Mouse (Mus musculus) CH12.LX (cell line): ENCODE results near the gene Cep57l1.

Source experiments
- CHD1 ChIP-seq: IDR thresholded peaks from 2 replicates; pipeline ENCODE4 v1.6.1; 2012; ENCODE audit warnings: low read depth, low read length, improper control_type of control experiment, inconsistent platforms
- CTCF ChIP-seq, 2 experiments: IDR thresholded peaks in 1 of 2; conservative IDR thresholded peaks in 1 of 2; 2 replicates each; pipeline ENCODE4 v1.5.1; 2011 to 2012; ENCODE audit warnings: low read depth in 2 of 2, low read length in 2 of 2, improper control_type of control experiment in 1 of 2, inconsistent platforms in 1 of 2, mild to moderate bottlenecking in 1 of 2, moderate library complexity in 1 of 2
- KAT2A ChIP-seq: IDR thresholded peaks from 2 replicates; pipeline ENCODE4 v1.6.1; 2012; ENCODE audit warnings: low read length, improper control_type of control experiment, inconsistent platforms; ENCODE audit not compliant: insufficient replicate concordance
- MAFK ChIP-seq: IDR thresholded peaks from 2 replicates; pipeline ENCODE4 v1.6.1; 2011; ENCODE audit warnings: low read length, improper control_type of control experiment; ENCODE audit not compliant: insufficient replicate concordance
- MAX ChIP-seq: IDR thresholded peaks from 2 replicates; pipeline ENCODE4 v1.6.1; 2011; ENCODE audit warnings: low read length, improper control_type of control experiment
- MYC ChIP-seq: IDR thresholded peaks from 2 replicates; pipeline ENCODE4 v1.6.1; 2011; ENCODE audit warnings: low read depth, mild to moderate bottlenecking, improper control_type of control experiment, low read length
- POLR2A ChIP-seq: IDR thresholded peaks from 2 replicates; pipeline ENCODE4 v1.6.1; 2011; ENCODE audit warnings: low read depth, mild to moderate bottlenecking, improper control_type of control experiment, low read length
- POLR2AphosphoS2 ChIP-seq: IDR thresholded peaks from 2 replicates; pipeline ENCODE4 v1.6.1; 2011; ENCODE audit warnings: low read depth, low read length, improper control_type of control experiment
- RAD21 ChIP-seq: IDR thresholded peaks from 2 replicates; pipeline ENCODE4 v1.6.1; 2011; ENCODE audit warnings: low read depth, mild to moderate bottlenecking, low read length, improper control_type of control experiment, moderate library complexity
- TBP ChIP-seq: conservative IDR thresholded peaks from 2 replicates; pipeline ENCODE4 v1.6.1; 2011; ENCODE audit warnings: low read depth, low read length, improper control_type of control experiment
- TCF12 ChIP-seq: IDR thresholded peaks from 2 replicates; pipeline ENCODE4 v1.6.1; 2014; ENCODE audit warnings: low read depth, mild to moderate bottlenecking, inconsistent platforms, low read length, improper control_type of control experiment

DNA sequence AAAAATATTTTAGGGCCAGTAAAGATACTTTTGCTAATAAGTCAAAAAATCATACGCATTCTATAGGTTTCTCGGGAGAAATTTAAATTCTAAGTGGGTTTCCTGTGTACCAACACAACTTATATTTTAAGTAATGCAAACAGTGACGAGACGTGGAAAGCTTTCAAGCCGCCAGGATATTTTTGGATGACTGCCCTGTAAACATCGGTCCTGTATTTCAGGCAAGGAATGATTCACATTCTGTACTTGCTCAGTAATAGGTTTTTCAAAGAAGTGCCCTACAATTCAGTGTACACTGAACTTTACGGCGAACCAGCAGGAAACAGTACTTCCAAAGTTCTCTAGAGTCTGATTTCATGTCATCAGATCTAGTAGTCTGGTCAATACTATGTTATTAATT, 98.9 kb downstream of the Cep57l1 start:
- TF ChIP-seq MAX (no peak), POLR2A (no peak), CTCF (conservative IDR thresholded peaks at IDR 0.05 in 1 of 2, IDR thresholded peaks at IDR 0.05 in 1 of 2; ENCODE audit: low read depth in 2 of 2, low read length in 2 of 2) (no peak), CHD1 (no peak), MYC (no peak), RAD21 (no peak), TCF12 (no peak), KAT2A (no peak), POLR2AphosphoS2 (no peak), MAFK (no peak), TBP (no peak)
